Mouse (Mus musculus): ENCODE measurements around the gene C1ql4. TPM values are rescaled to one million over a fixed set of nuclear protein-coding genes. Genes with fewer than 3 reads are reported as not detected.
A peak's percentile ranks its signal among the peaks of the same experiment; 100 is the strongest.

Gene C1ql4
- polyA plus RNA-seq, 1 experiment, result 0.10 TPM

DNA sequence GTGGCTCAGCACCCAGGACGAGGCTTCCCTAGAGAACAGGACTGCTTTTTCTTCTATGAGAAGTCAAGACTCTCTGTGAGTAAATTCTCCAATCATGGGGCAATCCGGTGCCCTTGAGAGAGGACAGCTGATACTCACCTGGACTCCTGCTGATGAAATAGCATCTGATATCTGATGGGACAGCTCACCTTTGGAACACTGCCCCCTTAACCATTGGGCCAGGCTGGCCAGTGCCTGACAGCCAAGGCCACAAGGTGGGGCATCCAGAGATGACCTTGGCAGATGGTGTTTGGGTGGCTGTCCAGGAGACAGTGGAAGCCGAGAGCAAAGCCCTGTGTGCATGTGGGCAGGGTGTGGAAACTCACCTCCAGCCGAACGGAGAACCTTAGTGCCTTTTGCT, 45.3 kb downstream of the C1ql4 start:
- H3ac ChIP-seq (ENCODE audit: control insufficient read depth, insufficient read length), result no peak overlapping the region
- H3K79me2 ChIP-seq (ENCODE audit: control insufficient read depth, insufficient read depth), result no peaks in the 10 kb centered on the region
- no peaks in the 10 kb centered on the region for H3K27me3 ChIP-seq (ENCODE audit: control insufficient read depth, insufficient read depth, insufficient read length)
- H3K36me3 ChIP-seq (ENCODE audit: control insufficient read depth, insufficient read depth), result peaks cover 12% of the 10 kb centered on the region
- no peak overlapping the region for H3K4me2 ChIP-seq (ENCODE audit: low read depth)
- TF ChIP-seq SRF (IDR thresholded peaks at IDR 0.05; ENCODE audit: control insufficient read depth, insufficient read length, low read depth), result no peak
- TF ChIP-seq POLR2AphosphoS2 (IDR thresholded peaks at IDR 0.05; ENCODE audit: insufficient read length, low read depth), result no peak
- no peak for TF ChIP-seq MYOD1 (IDR thresholded peaks at IDR 0.05; ENCODE audit: control insufficient read depth in 1 of 3, insufficient read length in 2 of 3, low read depth in 2 of 3)
- TF ChIP-seq TCF12 (IDR thresholded peaks at IDR 0.05; ENCODE audit: insufficient read depth, poor library complexity, severe bottlenecking), result no peak
- no peak for TF ChIP-seq USF1 (IDR thresholded peaks at IDR 0.05; ENCODE audit: low read depth)
- no peak for TF ChIP-seq E2F4 (IDR thresholded peaks at IDR 0.05; ENCODE audit: insufficient read depth)
- no peak for TF ChIP-seq POLR2A (IDR thresholded peaks at IDR 0.05; ENCODE audit: insufficient read length, low read depth)
- no peak for TF ChIP-seq MAX (IDR thresholded peaks at IDR 0.05; ENCODE audit: low read depth)
- no peak for TF ChIP-seq TCF3 (IDR thresholded peaks at IDR 0.05; ENCODE audit: insufficient read length, low read depth)
- TF ChIP-seq REST (IDR thresholded peaks at IDR 0.05; ENCODE audit: insufficient read depth, insufficient read length), result no peak
- no peak for TF ChIP-seq CEBPB (IDR thresholded peaks at IDR 0.05; ENCODE audit: insufficient read depth, poor library complexity, severe bottlenecking)
- TF ChIP-seq MYOG (IDR thresholded peaks at IDR 0.05; ENCODE audit: control insufficient read depth in 1 of 3, insufficient read depth in 1 of 3, insufficient read length in 2 of 3, low read depth in 2 of 3), result no peak
- no peak overlapping the region for H3K4me3 ChIP-seq

DNA sequence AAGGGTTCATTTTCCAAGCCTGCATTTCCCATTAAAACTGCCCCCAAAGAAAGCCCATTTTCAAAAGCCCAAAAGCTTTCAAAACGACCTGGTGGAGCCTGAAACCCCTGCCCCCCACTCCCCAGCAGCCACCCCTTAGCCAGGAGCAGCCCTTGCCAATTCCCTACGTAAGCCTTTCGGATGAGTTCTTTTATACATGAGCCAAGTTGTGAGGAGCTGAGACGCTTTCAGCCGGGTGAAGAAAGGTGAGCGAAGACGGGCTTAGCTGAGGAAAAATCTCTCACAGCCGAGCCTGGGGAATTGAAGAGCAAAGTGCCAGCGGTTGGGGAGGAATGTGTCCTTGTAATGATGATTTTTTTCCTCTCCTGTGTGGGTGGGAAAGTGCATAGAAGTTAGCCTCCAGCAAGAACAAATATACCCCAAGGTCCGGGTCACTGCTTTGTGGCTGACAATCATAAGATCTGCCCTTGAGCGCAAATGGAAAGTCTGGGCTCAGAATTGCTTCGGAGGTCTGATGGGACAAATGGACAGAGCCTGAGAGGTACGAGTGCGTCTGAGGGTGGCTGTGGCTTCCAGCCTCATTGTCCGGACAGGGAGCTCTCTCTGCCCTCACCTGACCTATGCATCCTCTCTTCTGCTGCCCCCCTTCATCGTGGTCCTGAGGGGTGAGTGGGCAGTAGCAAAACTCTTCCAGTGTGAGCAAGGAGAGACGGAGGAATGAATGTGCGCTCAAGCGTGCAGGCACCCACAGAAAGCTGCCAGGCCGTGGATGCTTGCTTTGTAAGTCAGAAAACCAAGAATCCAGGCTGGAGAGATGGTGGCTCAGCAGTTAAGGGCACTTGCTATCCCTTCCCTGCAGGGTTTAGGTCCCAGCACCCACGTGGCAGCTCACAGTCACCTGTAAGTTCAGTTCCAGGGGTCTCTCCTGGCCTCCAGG, 46.4 kb downstream of the C1ql4 start:
- Histone ChIP-seq H3K4me3 (no peak overlapping the region), H3ac (ENCODE audit: control insufficient read depth, insufficient read length) (no peak overlapping the region), H3K36me3 (ENCODE audit: control insufficient read depth, insufficient read depth) (peaks cover 19% of the 10 kb centered on the region), H3K4me2 (ENCODE audit: low read depth) (no peak overlapping the region), H3K79me2 (ENCODE audit: control insufficient read depth, insufficient read depth) (peaks cover 1% of the 10 kb centered on the region), H3K27me3 (ENCODE audit: control insufficient read depth, insufficient read depth, insufficient read length) (no peaks in the 10 kb centered on the region)
- TF ChIP-seq TCF3 (IDR thresholded peaks at IDR 0.05; ENCODE audit: insufficient read length, low read depth), result no peak
- no peak for TF ChIP-seq CEBPB (IDR thresholded peaks at IDR 0.05; ENCODE audit: insufficient read depth, poor library complexity, severe bottlenecking)
- no peak for TF ChIP-seq TCF12 (IDR thresholded peaks at IDR 0.05; ENCODE audit: insufficient read depth, poor library complexity, severe bottlenecking)
- no peak for TF ChIP-seq MYOG (IDR thresholded peaks at IDR 0.05; ENCODE audit: control insufficient read depth in 1 of 3, insufficient read depth in 1 of 3, insufficient read length in 2 of 3, low read depth in 2 of 3)
- TF ChIP-seq E2F4 (IDR thresholded peaks at IDR 0.05; ENCODE audit: insufficient read depth), result no peak
- TF ChIP-seq MAX (IDR thresholded peaks at IDR 0.05; ENCODE audit: low read depth), result no peak
- no peak for TF ChIP-seq SRF (IDR thresholded peaks at IDR 0.05; ENCODE audit: control insufficient read depth, insufficient read length, low read depth)
- TF ChIP-seq USF1 (IDR thresholded peaks at IDR 0.05; ENCODE audit: low read depth), result no peak

- H3ac ChIP-seq (ENCODE audit: control insufficient read depth, insufficient read length), result no peak overlapping the region
- TF ChIP-seq TCF12 (IDR thresholded peaks at IDR 0.05; ENCODE audit: insufficient read depth, poor library complexity, severe bottlenecking), result no peak
- TF ChIP-seq POLR2A (IDR thresholded peaks at IDR 0.05; ENCODE audit: insufficient read length, low read depth), result no peak
- TF ChIP-seq MAX (IDR thresholded peaks at IDR 0.05; ENCODE audit: low read depth), result no peak
- peak; percentile 64 for TF ChIP-seq POLR2AphosphoS2 (IDR thresholded peaks at IDR 0.05; ENCODE audit: insufficient read length, low read depth)
- H3K4me2 ChIP-seq (ENCODE audit: low read depth), result no peak overlapping the region
- H3K4me3 ChIP-seq, result no peak overlapping the region
- no peaks in the 10 kb centered on the region for H3K27me3 ChIP-seq (ENCODE audit: control insufficient read depth, insufficient read depth, insufficient read length)
- peaks cover 8% of the 10 kb centered on the region for H3K79me2 ChIP-seq (ENCODE audit: control insufficient read depth, insufficient read depth)
- peaks cover 29% of the 10 kb centered on the region for H3K36me3 ChIP-seq (ENCODE audit: control insufficient read depth, insufficient read depth)
Measured at GRCm38 (mm10) chr15:99039996-99040919, 47.4 kb downstream of the C1ql4 start.

GRCm38 (mm10) chr15:99039306-99039705, 48.3 kb downstream of the C1ql4 start:
- peaks cover 38% of the 10 kb centered on the region for H3K36me3 ChIP-seq (ENCODE audit: control insufficient read depth, insufficient read depth)
- no peak overlapping the region for H3K4me3 ChIP-seq
- peaks cover 17% of the 10 kb centered on the region for H3K79me2 ChIP-seq (ENCODE audit: control insufficient read depth, insufficient read depth)
- H3ac ChIP-seq (ENCODE audit: control insufficient read depth, insufficient read length), result no peak overlapping the region
- TF ChIP-seq SRF (IDR thresholded peaks at IDR 0.05; ENCODE audit: control insufficient read depth, insufficient read length, low read depth) (no peak), CEBPB (IDR thresholded peaks at IDR 0.05; ENCODE audit: insufficient read depth, poor library complexity, severe bottlenecking) (no peak), POLR2AphosphoS2 (IDR thresholded peaks at IDR 0.05; ENCODE audit: insufficient read length, low read depth) (peak; percentile 71), POLR2A (IDR thresholded peaks at IDR 0.05; ENCODE audit: insufficient read length, low read depth) (peak; percentile 25), MYOG (IDR thresholded peaks at IDR 0.05; ENCODE audit: control insufficient read depth in 1 of 3, insufficient read depth in 1 of 3, insufficient read length in 2 of 3, low read depth in 2 of 3) (no peak)
- no peak overlapping the region for H3K4me2 ChIP-seq (ENCODE audit: low read depth)
- H3K27me3 ChIP-seq (ENCODE audit: control insufficient read depth, insufficient read depth, insufficient read length), result no peaks in the 10 kb centered on the region

Measured in myocyte (in vitro differentiated cells).